Mouse (Mus musculus) ovary, adult 18-20 months (tissue): Measurements from ENCODE around the gene Abat.
A peak's percentile ranks its signal among the peaks of the same experiment; 100 is the strongest.

Source experiments
- DNase-seq: peaks from one replicate; pipeline ENCODE4 v3.0.0; 2022; ENCODE audit warnings: low spot score, mixed read lengths

Abat gene

GRCm38 (mm10) chr16:8637217-8638051 is 124.2 kb downstream of the Abat start, which contains the start of the genes Pmm2 and Tmem186:
TSS of gene Pmm2 (plus strand) at chr16:8637674.
TSS of gene Tmem186 (minus strand) at chr16:8637712.
- DNase-seq, result peak; percentile 77

GRCm38 (mm10) chr16:8638131-8638530 is 124.9 kb downstream of the Abat start:
- DNase-seq, result no peak

- DNase-seq, result no peak
These were observed 126.4 kb downstream of the Abat start for GRCm38 (mm10) chr16:8639466-8640191.

- no peak for DNase-seq
These were observed 130.6 kb downstream of the Abat start for GRCm38 (mm10) chr16:8643855-8644254.

GRCm38 (mm10) chr16:8645546-8645945 is 132.3 kb downstream of the Abat start:
- DNase-seq, result no peak

DNA sequence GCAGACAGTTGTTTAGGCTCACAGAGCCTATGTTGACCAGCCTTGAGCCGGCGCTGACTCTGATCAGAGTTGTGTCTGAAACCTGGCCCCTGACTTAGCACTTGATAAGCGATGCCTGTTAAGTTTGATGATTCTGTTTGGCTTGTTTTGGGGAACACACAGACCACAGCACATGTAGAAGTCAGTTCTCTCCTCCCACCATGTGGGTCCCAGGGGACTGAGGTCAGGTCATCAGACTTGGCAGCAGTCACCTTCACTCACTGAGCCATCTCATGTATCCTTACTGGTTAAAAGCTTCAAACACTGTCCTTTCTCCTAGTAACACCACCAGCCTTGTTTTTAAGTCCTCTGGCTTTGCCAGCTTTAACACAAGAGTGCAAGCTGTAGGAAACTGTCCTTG is 136.8 kb downstream of the Abat start:
- peak; percentile 65 for DNase-seq

- no peak for DNase-seq
These were observed 141.9 kb downstream of the Abat start for GRCm38 (mm10) chr16:8655108-8655507.

DNA sequence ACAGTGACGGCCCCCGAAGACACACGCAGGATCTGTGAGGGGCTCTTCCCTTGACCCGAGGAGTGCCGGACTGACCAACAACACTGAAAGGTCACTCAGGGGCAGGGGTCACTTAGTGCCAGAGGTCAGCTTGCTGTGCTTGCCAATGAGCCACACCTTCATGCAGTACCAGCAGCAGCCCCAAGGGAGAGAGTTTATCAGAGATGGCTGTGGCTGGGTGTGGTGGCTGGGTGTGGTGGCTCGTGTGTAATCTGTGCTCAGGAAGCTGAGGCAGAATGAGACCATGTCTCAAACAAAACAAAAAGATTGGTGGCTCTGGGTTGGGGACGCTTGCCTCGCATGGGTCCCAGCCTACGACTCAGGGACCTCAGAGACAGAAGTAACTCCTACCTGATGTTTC is 142.4 kb downstream of the Abat start:
- no peak for DNase-seq

GRCm38 (mm10) chr16:8656256-8656655 is 143.0 kb downstream of the Abat start:
- no peak for DNase-seq

DNA sequence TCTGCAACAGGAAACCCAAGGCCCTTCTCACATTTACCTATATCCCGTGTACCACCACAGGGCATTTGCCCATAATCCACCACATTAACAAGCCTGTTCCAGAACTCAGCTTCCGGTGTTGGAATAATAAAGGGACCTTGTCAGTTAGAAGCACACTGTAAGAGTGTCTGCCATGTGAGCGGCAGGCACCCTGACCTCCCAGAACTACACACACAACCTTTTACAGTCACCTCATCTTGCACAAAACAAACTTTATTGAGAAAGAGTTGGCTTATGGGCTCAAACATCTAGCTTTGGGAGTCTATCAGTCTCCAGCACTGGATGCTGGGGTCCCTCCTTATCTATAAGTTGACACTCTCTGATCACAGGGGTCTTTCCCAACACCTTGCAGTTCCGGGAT is 145.1 kb downstream of the Abat start:
- no peak for DNase-seq

DNA sequence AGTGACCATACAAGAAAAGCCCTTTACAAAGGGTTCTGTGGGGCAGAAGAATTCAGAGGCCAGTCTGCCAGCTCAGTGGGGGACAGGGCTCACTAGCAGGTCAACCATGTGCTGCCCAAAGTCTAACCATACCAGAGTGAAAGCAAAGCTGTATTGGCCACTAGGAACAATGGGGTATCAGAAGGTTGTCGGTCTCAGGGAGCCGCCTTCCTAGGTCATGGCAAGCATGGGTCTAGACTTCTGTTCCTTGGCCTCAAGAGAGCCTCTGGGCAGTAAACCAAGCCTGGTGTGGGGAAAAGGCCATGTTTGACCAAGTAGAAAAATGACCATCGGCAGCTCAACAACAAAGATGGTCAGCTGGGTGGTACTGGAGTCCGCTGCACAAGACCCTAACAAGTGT is 145.5 kb downstream of the Abat start:
- no peak for DNase-seq

DNA sequence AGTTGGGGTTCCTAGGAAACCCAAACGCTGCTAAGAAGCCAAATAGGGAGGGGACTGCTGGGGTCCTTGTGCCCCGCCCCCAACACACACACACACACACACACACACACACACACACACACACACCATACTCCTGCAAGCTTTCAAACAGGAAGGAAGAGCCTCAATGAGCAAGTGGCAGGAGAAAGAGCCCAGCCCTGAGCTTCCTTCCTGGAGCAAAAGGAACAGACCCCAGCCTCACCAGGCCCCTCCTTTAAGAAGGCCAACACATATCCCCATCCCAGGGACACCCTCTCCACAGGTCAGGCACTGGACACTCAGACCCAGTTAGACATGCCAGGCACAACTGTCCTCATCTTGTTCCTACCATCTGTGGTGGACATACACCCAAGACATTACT is 149.8 kb downstream of the Abat start:
- no peak for DNase-seq

DNA sequence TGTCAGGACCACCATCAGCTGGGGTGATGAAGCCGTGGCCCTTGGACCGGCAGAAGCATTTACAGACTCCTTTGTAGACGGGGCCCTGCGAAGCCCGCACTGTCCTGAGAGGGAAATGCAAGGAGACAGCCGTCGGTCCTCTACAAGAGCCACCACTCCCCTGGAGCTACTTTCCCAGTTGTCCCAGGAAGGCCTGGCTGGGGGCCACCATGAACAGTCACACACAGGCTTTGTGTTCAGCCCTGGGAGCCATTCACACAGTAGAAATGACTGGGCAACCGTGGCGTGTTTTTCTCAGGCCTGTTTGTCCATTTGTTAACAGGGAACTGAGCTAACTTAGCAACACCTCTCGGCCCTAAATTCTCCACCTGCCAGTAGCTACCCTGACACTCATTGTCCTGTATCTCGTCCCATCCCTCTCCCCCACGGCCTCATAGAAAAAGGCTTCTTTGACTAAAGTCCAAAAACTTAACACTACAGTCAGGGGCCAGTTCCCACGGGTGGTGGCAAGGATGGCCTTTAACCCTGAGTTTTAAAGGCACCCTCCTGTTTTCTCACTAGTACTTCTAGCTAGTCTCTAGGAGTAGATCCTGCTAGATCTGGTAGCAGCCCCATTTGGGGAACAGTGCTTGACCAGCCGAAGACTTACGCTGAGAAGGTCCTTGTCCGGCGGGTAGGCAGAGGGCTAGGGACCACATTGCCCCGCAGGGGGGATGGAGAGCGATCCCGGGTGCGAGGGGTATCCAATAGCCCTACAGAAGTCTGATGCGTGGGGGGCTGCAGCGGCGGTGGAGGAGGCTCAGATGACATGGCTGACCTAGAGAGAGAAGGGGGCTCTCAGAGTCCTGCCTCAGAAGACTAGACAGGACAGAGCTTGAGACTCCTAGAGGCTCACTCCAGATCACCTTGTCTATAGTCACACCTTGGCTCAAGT is 150.6 kb downstream of the Abat start:
- no peak for DNase-seq

- no peak for DNase-seq
These were observed 152.1 kb downstream of the Abat start for GRCm38 (mm10) chr16:8665367-8665766.

- no peak for DNase-seq
These were observed 153.2 kb downstream of the Abat start for GRCm38 (mm10) chr16:8666452-8666851.

- no peak for DNase-seq
These were observed 154.0 kb downstream of the Abat start for GRCm38 (mm10) chr16:8667261-8667660.

GRCm38 (mm10) chr16:8667814-8668213 is 154.6 kb downstream of the Abat start:
- no peak for DNase-seq

GRCm38 (mm10) chr16:8668386-8668785 is 155.2 kb downstream of the Abat start:
- no peak for DNase-seq

- no peak for DNase-seq
These were observed 156.2 kb downstream of the Abat start for GRCm38 (mm10) chr16:8669432-8669831.

- no peak for DNase-seq
These were observed 157.1 kb downstream of the Abat start for GRCm38 (mm10) chr16:8670041-8671035.
